23 mouse cellular contexts compared by ENCODE assay signal in genomic region chr3:130309277-130309676, GRCm38 (mm10).
"Had no signal": no experiment of that assay in that cellular context is flagged by ENCODE, and none has a peak within 500 bp of the region (broad histone marks: within the 10 kb centered on the region; RNA-seq: fewer than 3 reads in every experiment).

No protein-coding gene starts in this region.

- H3K36me3 ChIP-seq: heart, embryonic 13.5 days; heart, embryonic 15.5 days; hindbrain, embryonic 12.5 days; kidney, embryonic 15.5 days; limb, embryonic 12.5 days had no signal

- ATAC-seq: forebrain, postnatal 0 days; hindbrain, embryonic 16.5 days; intestine, embryonic 16.5 days had no signal

- H3K4me3 ChIP-seq: heart, adult 2 months; heart, embryonic 13.5 days; heart, embryonic 15.5 days; hindbrain, embryonic 12.5 days; kidney, embryonic 15.5 days; limb, embryonic 12.5 days had no signal

- H3K27me3 ChIP-seq: heart, embryonic 13.5 days; heart, embryonic 15.5 days; hindbrain, embryonic 12.5 days; kidney, embryonic 15.5 days; limb, embryonic 12.5 days had no signal

- H3K9ac ChIP-seq: forebrain, postnatal 0 days; heart, embryonic 13.5 days; heart, embryonic 15.5 days; hindbrain, embryonic 12.5 days; kidney, embryonic 15.5 days; limb, embryonic 12.5 days had no signal

- DNase-seq: forebrain, postnatal 0 days; gastrocnemius, postnatal 14 days; gastrocnemius, postnatal 36 days; heart, adult 2 months; heart, postnatal 14 days; heart, postnatal 36 days; kidney, adult 11 months; kidney, adult 2 months; kidney, adult 9 months; kidney, postnatal 14 days; kidney, postnatal 36 days; layer of hippocampus, adult 9-11 months; layer of hippocampus, postnatal 36 days; left cerebral cortex, postnatal 4 days had no signal

- H3K27ac ChIP-seq: heart, adult 2 months; heart, embryonic 13.5 days; heart, embryonic 15.5 days; hindbrain, embryonic 12.5 days; kidney, embryonic 15.5 days; kidney, postnatal 0 days; limb, embryonic 12.5 days had no signal

- H3K4me1 ChIP-seq: heart, embryonic 15.5 days had no signal

- H3K9me3 ChIP-seq: heart, embryonic 13.5 days; heart, embryonic 15.5 days; hindbrain, embryonic 12.5 days; kidney, embryonic 15.5 days; limb, embryonic 12.5 days had no signal

- H3K4me2 ChIP-seq: heart, embryonic 11.5 days; heart, embryonic 13.5 days; heart, embryonic 15.5 days; hindbrain, embryonic 12.5 days; kidney, embryonic 15.5 days; limb, embryonic 12.5 days had no signal
